Mouse (Mus musculus): ENCODE measurements at regions not wholly inside any gene's neighbourhood (a gene's known extent, or its start where the extent isn't known, plus 50 kb on each side); places are given as distances from the start of the nearest gene placed in this dataset.
A peak's percentile ranks its signal among the peaks of the same experiment; 100 is the strongest.

DNA sequence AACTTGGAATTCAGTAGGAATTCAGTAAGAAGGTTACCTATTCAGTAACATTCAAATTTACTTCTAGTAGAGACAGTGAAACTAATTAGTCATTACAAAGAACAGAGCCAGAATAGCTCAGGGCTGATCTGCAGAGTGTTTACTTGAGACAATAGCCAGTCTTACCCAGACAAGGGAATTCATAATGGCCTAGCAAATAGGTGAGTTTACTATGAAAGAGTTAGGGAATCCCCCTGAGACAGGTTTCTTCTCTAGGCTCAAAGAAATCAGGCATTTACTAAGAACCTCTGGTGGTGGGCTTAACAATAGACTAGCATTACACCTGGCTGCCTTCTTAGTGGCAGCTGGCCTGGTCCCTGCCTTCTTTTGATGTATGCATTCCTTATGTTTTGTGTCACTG lies 650.1 kb upstream of the Epha5 start:
- DNase-seq (ENCODE audit: low read depth, low spot score), result peak; percentile 60
